Mouse (Mus musculus) CH12.LX (cell line): ENCODE results near the gene Cxcl16. TPM values are rescaled to one million over a fixed set of nuclear protein-coding genes. Genes with fewer than 3 reads are reported as not detected.

Experiments used
- DNase-seq: peaks from one replicate; pipeline ENCODE4 v3.0.0-alpha.2; 2013; ENCODE audit errors: extremely low read depth
- H3K27ac ChIP-seq: 2 replicates; pipeline ENCODE4 v1.5.1; 2012; ENCODE audit warnings: low read depth, mild to moderate bottlenecking, control low read depth, moderate library complexity; ENCODE audit not compliant: insufficient read depth
- H3K27me3 ChIP-seq: replicated peaks from 2 replicates; pipeline ENCODE3; 2012; ENCODE audit warnings: inconsistent platforms
- H3K36me3 ChIP-seq, 2 experiments: replicated peaks in 1 of 2; 2 replicates each; pipeline versions ENCODE3 to v1.6.1; 2012; ENCODE audit warnings: inconsistent platforms in 1 of 2, low read length in 1 of 2, mild to moderate bottlenecking in 1 of 2, mixed read lengths in 1 of 2, moderate library complexity in 1 of 2; ENCODE audit not compliant: control insufficient read depth in 1 of 2, insufficient read depth in 1 of 2
- H3K4me1 ChIP-seq, 2 experiments: 2 replicates each; pipeline ENCODE4 v1.6.1; 2012; ENCODE audit warnings: inconsistent platforms in 1 of 2, moderate library complexity in 1 of 2; ENCODE audit not compliant: insufficient read depth in 2 of 2, control insufficient read depth in 1 of 2
- H3K4me2 ChIP-seq: 2 replicates; pipeline ENCODE4 v1.6.1; 2012; ENCODE audit warnings: low read depth, mild to moderate bottlenecking, control low read depth; ENCODE audit not compliant: poor library complexity, insufficient read depth, severe bottlenecking
- H3K4me3 ChIP-seq, 3 experiments: fragments of 150-350 bp in 1 of 3; sonication (generic) in 1 of 3; replicated peaks in 1 of 3; 2 replicates each; pipeline versions ENCODE3 to v1.5.1; 2011 to 2012; ENCODE audit warnings: low read depth in 2 of 3, low read length in 2 of 3, mild to moderate bottlenecking in 2 of 3, moderate library complexity in 2 of 3, control low read depth in 1 of 3, improper control_type of control experiment in 1 of 3, inconsistent platforms in 1 of 3, mixed read lengths in 1 of 3; ENCODE audit not compliant: poor library complexity in 1 of 3
- H3K79me2 ChIP-seq: replicated peaks from 2 replicates; pipeline ENCODE4 v1.6.1; 2012; ENCODE audit warnings: mild to moderate bottlenecking, moderate library complexity; ENCODE audit not compliant: control insufficient read depth, poor library complexity, insufficient read depth, severe bottlenecking; ENCODE audit errors: extremely low read depth
- H3K9ac ChIP-seq: 2 replicates; pipeline ENCODE4 v1.6.1; 2012; ENCODE audit warnings: low read depth, mild to moderate bottlenecking, control low read depth, moderate library complexity; ENCODE audit not compliant: insufficient read depth
- H3K9me3 ChIP-seq: replicated peaks from 2 replicates; pipeline ENCODE3; 2012; ENCODE audit warnings: low read length, inconsistent platforms, mixed read lengths
- BHLHE40 ChIP-seq: IDR thresholded peaks from 2 replicates; pipeline ENCODE4 v1.6.1; 2011; ENCODE audit warnings: mild to moderate bottlenecking, low read depth, low read length, improper control_type of control experiment
- CHD1 ChIP-seq: IDR thresholded peaks from 2 replicates; pipeline ENCODE4 v1.6.1; 2012; ENCODE audit warnings: low read depth, low read length, improper control_type of control experiment, inconsistent platforms
- CHD2 ChIP-seq: IDR thresholded peaks from 2 replicates; pipeline ENCODE4 v1.6.1; 2011; ENCODE audit warnings: low read length, improper control_type of control experiment
- CTCF ChIP-seq, 2 experiments: IDR thresholded peaks in 1 of 2; conservative IDR thresholded peaks in 1 of 2; 2 replicates each; pipeline ENCODE4 v1.5.1; 2011 to 2012; ENCODE audit warnings: low read depth in 2 of 2, low read length in 2 of 2, improper control_type of control experiment in 1 of 2, inconsistent platforms in 1 of 2, mild to moderate bottlenecking in 1 of 2, moderate library complexity in 1 of 2
- E2F4 ChIP-seq: IDR thresholded peaks from 2 replicates; pipeline ENCODE4 v1.6.1; 2011; ENCODE audit warnings: low read depth, low read length, improper control_type of control experiment; ENCODE audit not compliant: insufficient replicate concordance
- ELF1 ChIP-seq: IDR thresholded peaks from 2 replicates; pipeline ENCODE4 v1.6.1; 2014; ENCODE audit warnings: low read depth, mild to moderate bottlenecking, inconsistent platforms, low read length, improper control_type of control experiment
- ETS1 ChIP-seq: conservative IDR thresholded peaks from 2 replicates; pipeline ENCODE4 v1.6.1; 2012; ENCODE audit warnings: low read depth, mild to moderate bottlenecking, inconsistent platforms, low read length, improper control_type of control experiment, moderate library complexity
- GABPA ChIP-seq: IDR thresholded peaks from 2 replicates; pipeline ENCODE4 v1.6.1; 2012; ENCODE audit warnings: low read depth, low read length, improper control_type of control experiment, inconsistent platforms; ENCODE audit not compliant: insufficient replicate concordance
- HCFC1 ChIP-seq: IDR thresholded peaks from 2 replicates; pipeline ENCODE4 v1.6.1; 2012; ENCODE audit warnings: low read depth, mild to moderate bottlenecking, inconsistent platforms, low read length, improper control_type of control experiment
- KAT2A ChIP-seq: IDR thresholded peaks from 2 replicates; pipeline ENCODE4 v1.6.1; 2012; ENCODE audit warnings: low read length, improper control_type of control experiment, inconsistent platforms; ENCODE audit not compliant: insufficient replicate concordance
- MAX ChIP-seq: IDR thresholded peaks from 2 replicates; pipeline ENCODE4 v1.6.1; 2011; ENCODE audit warnings: low read length, improper control_type of control experiment
- MAZ ChIP-seq: IDR thresholded peaks from 2 replicates; pipeline ENCODE4 v1.6.1; 2012; ENCODE audit warnings: low read depth, mild to moderate bottlenecking, inconsistent platforms, low read length, improper control_type of control experiment, moderate library complexity
- MEF2A ChIP-seq: IDR thresholded peaks from 2 replicates; pipeline ENCODE4 v1.6.1; 2014; ENCODE audit warnings: low read depth, mild to moderate bottlenecking, inconsistent platforms, low read length, improper control_type of control experiment, borderline replicate concordance
- MXI1 ChIP-seq: IDR thresholded peaks from 2 replicates; pipeline ENCODE4 v1.6.1; 2011; ENCODE audit warnings: mild to moderate bottlenecking, low read depth, low read length, improper control_type of control experiment
- PAX5 ChIP-seq: IDR thresholded peaks from 2 replicates; pipeline ENCODE4 v1.6.1; 2012; ENCODE audit warnings: low read length, inconsistent platforms, mixed read lengths
- POLR2A ChIP-seq: IDR thresholded peaks from 2 replicates; pipeline ENCODE4 v1.6.1; 2011; ENCODE audit warnings: low read depth, mild to moderate bottlenecking, improper control_type of control experiment, low read length
- RAD21 ChIP-seq: IDR thresholded peaks from 2 replicates; pipeline ENCODE4 v1.6.1; 2011; ENCODE audit warnings: low read depth, mild to moderate bottlenecking, low read length, improper control_type of control experiment, moderate library complexity
- RCOR1 ChIP-seq: conservative IDR thresholded peaks from 2 replicates; pipeline ENCODE4 v1.6.1; 2012; ENCODE audit warnings: low read depth, mild to moderate bottlenecking, inconsistent platforms, low read length, improper control_type of control experiment
- TBP ChIP-seq: conservative IDR thresholded peaks from 2 replicates; pipeline ENCODE4 v1.6.1; 2011; ENCODE audit warnings: low read depth, low read length, improper control_type of control experiment
- TCF12 ChIP-seq: IDR thresholded peaks from 2 replicates; pipeline ENCODE4 v1.6.1; 2014; ENCODE audit warnings: low read depth, mild to moderate bottlenecking, inconsistent platforms, low read length, improper control_type of control experiment
- USF1 ChIP-seq: IDR thresholded peaks from 2 replicates; pipeline ENCODE4 v1.6.1; 2014; ENCODE audit warnings: low read depth, mild to moderate bottlenecking, inconsistent platforms, low read length, improper control_type of control experiment
- USF2 ChIP-seq: conservative IDR thresholded peaks from 2 replicates; pipeline ENCODE4 v1.6.1; 2011; ENCODE audit warnings: low read depth, low read length, improper control_type of control experiment
- ZKSCAN1 ChIP-seq: IDR thresholded peaks from 2 replicates; pipeline ENCODE4 v1.6.1; 2012; ENCODE audit warnings: low read depth, inconsistent platforms, low read length, improper control_type of control experiment, borderline replicate concordance
- ZNF384 ChIP-seq: IDR thresholded peaks from 2 replicates; pipeline ENCODE4 v1.6.1; 2012; ENCODE audit warnings: low read depth, low read length, improper control_type of control experiment, inconsistent platforms
- dilution Hi-C: fragments of 300-500 bp; cut with MboI; formaldehyde crosslinking; loops from 2 replicates; pipeline ENCODE4 v1.14.3; 2020; ENCODE audit warnings: low sequenced_read_pairs; ENCODE audit not compliant: extremely low pct_unique_long_range_greater_than_20kb, extremely low pct_ligation_motif_present
- in situ Hi-C: fragments of 300-500 bp; cut with MboI; formaldehyde crosslinking; loops from 3 replicates; pipeline ENCODE4 v1.14.3; 2019; ENCODE audit warnings: low sequenced_read_pairs, low pct_ligation_motif_present, low pct_unique_long_range_greater_than_20kb, mixed read lengths
- polyA plus RNA-seq: library from polyadenylated mRNA; unstranded; fragments of >175 nt; gene quantifications from 2 replicates; pipeline ENCODE4 v1.2.1, GENCODE M21; 2012; ENCODE audit warnings: low read depth; ENCODE audit not compliant: insufficient read length
- total RNA-seq, 2 experiments: library from RNA; depleted of rRNA; stranded (reverse); fragments of 300-350 nt in 1 of 2; fragments of >200 nt in 1 of 2; gene quantifications; 2 replicates each; pipeline ENCODE4 v1.2.3; 2012 to 2014

Cxcl16 gene
- total and polyA plus RNA-seq, 3 experiments, result 0.04 to 0.56 TPM; not detected in 1

GRCm38 (mm10) chr11:70447373-70447772, 12.4 kb downstream of the Cxcl16 start (continued):
- TF ChIP-seq TBP, result 0 out of 2 replicates have a peak, but pooled peaks have one; percentile 40
- no peak for TF ChIP-seq GABPA
- peak; percentile 47 for TF ChIP-seq POLR2A
- TF ChIP-seq KAT2A, result no peak
- no peak for TF ChIP-seq MEF2A
- no peak for TF ChIP-seq USF2
- TF ChIP-seq E2F4, result no peak
- no peak for TF ChIP-seq CHD1
- TF ChIP-seq HCFC1, result peak; percentile 13; the same call in 1 of the 2 replicates
- no peak for TF ChIP-seq MXI1
- no peak for TF ChIP-seq CTCF (conservative IDR thresholded peaks at IDR 0.05 in 1 of 2, IDR thresholded peaks at IDR 0.05 in 1 of 2; ENCODE audit: low read depth in 2 of 2, low read length in 2 of 2)

GRCm38 (mm10) chr11:70446756-70447155, 13.0 kb downstream of the Cxcl16 start:
- H3K4me1 ChIP-seq, result peaks cover 11 to 39% of the 10 kb centered on the region in 2 experiments
- peak; percentile 41 for DNase-seq
- H3K27ac ChIP-seq, result no peak overlapping the region
- H3K9ac ChIP-seq, result no peak overlapping the region
- no peaks in the 10 kb centered on the region for H3K79me2 ChIP-seq
- dilution Hi-C loops (no loop called here), in situ Hi-C loops (no loop called here)
- peaks cover 6 to 18% of the 10 kb centered on the region in 2 experiments for H3K36me3 ChIP-seq
- H3K4me2 ChIP-seq, result no peak overlapping the region
- H3K9me3 ChIP-seq, result no peaks in the 10 kb centered on the region
- TF ChIP-seq HCFC1 (0 out of 2 replicates have a peak, but pooled peaks have one; percentile 18), RCOR1 (no peak), TCF12 (peak; percentile 24; the same call in 1 of the 2 replicates), USF2 (no peak), CTCF (conservative IDR thresholded peaks at IDR 0.05 in 1 of 2, IDR thresholded peaks at IDR 0.05 in 1 of 2; ENCODE audit: low read depth in 2 of 2, low read length in 2 of 2) (peak in 1 of 2 experiments; percentile 41; a peak in 2 of 4 replicates), RAD21 (peak; percentile 11), MAZ (0 out of 2 replicates have a peak, but pooled peaks have one; percentile 13)
- H3K27me3 ChIP-seq, result no peaks in the 10 kb centered on the region
- no peak overlapping the region for H3K4me3 ChIP-seq

- in situ Hi-C loops (no loop called here), dilution Hi-C loops (no loop called here)
- H3K36me3 ChIP-seq, result peaks cover 24 to 35% of the 10 kb centered on the region in 2 experiments
- no peak overlapping the region for H3K4me2 ChIP-seq
- H3K4me3 ChIP-seq, result no peak overlapping the region
- no peak for TF ChIP-seq USF1
- no peak for TF ChIP-seq CTCF (conservative IDR thresholded peaks at IDR 0.05 in 1 of 2, IDR thresholded peaks at IDR 0.05 in 1 of 2; ENCODE audit: low read depth in 2 of 2, low read length in 2 of 2)
- TF ChIP-seq TBP, result no peak
- TF ChIP-seq ELF1, result no peak
- no peak for TF ChIP-seq PAX5
- no peak for TF ChIP-seq RCOR1
- TF ChIP-seq CHD2, result no peak
- TF ChIP-seq ZKSCAN1, result no peak
- TF ChIP-seq USF2, result no peak
- no peak for TF ChIP-seq ETS1
- TF ChIP-seq POLR2A, result no peak
- TF ChIP-seq TCF12, result no peak
- TF ChIP-seq GABPA, result no peak
- TF ChIP-seq BHLHE40, result no peak
- no peak for TF ChIP-seq ZNF384
- no peak for TF ChIP-seq MAX
- no peak for DNase-seq
- H3K9ac ChIP-seq, result no peak overlapping the region
- no peak overlapping the region for H3K27ac ChIP-seq
- H3K9me3 ChIP-seq, result no peaks in the 10 kb centered on the region
- no peaks in the 10 kb centered on the region for H3K79me2 ChIP-seq
- H3K4me1 ChIP-seq, result peaks cover 12 to 27% of the 10 kb centered on the region in 2 experiments
- H3K27me3 ChIP-seq, result no peaks in the 10 kb centered on the region
Measured at GRCm38 (mm10) chr11:70444667-70445066, 15.1 kb downstream of the Cxcl16 start.
